In the genomic region with DNA sequence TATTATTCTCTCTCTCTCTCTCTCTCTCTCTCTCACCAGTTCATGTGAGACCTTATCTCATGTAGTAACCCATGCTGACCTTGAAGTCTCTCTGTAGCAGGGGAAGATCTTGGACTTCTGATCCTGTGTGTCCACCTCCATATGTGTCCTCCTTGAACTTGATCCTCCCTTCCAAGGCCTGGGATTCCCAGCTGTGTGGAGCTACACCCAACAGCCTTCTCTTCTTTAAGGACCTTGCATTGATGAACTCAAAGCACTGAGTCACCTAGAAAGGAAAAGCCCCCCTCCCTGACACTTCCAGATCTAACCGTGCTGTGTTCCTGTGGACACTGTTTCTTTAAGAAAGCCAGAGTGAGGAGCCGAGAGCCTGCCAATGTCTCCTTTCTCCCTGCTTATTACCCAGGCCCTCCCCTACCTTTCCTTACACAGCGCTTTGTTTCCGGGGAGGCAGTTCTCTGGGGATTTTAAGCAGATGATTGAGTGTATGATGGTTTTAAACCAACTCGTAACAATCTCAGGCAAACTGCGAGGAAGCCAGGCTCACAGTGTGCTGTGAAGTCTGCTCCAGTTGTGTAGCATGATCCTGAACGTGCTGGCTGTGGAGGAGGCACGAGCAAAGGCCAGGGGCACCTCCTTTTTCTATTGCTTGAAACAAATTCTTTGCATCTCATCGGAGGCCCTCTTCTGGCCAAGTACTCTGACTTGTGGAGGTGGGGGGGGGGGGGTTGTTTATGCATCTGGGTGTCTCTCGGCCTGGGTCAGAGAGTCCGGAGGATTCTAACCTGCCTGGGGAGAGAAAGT, we compare ENCODE assay signal across 8 mouse cellular contexts.
A peak's percentile ranks its signal among the peaks of the same experiment; 100 is the strongest.
DNase-seq lines count a peak whose midpoint lies in the region; ATAC-seq lines count a peak whose summit lies in the region.

No protein-coding gene starts in this region.

- 0 out of 2 replicates have a peak overlapping the region, but pooled peaks have one; percentile 8 for H3K4me3 ChIP-seq in embryonic facial prominence, embryonic 13.5 days
- H3K4me3 ChIP-seq in hindbrain, embryonic 10.5 days = peak overlapping the region; percentile 11; the same call in 1 of the 2 replicates
- peak overlapping the region; percentile 13; the same call in 1 of the 2 replicates for H3K4me3 ChIP-seq in midbrain, embryonic 15.5 days

- H3K4me2 ChIP-seq in embryonic facial prominence, embryonic 13.5 days = peak overlapping the region; percentile 22
- peak overlapping the region; percentile 39 for H3K4me2 ChIP-seq in midbrain, embryonic 15.5 days

- peak overlapping the region; percentile 44; the same call in 1 of the 2 replicates for H3K9ac ChIP-seq in embryonic facial prominence, embryonic 13.5 days
- H3K9ac ChIP-seq in midbrain, embryonic 15.5 days = no peak overlapping the region

- peaks cover 3% of the 10 kb centered on the region; the same call in 1 of the 2 replicates for H3K9me3 ChIP-seq in embryonic facial prominence, embryonic 13.5 days
- H3K9me3 ChIP-seq in hindbrain, embryonic 10.5 days = no peaks in the 10 kb centered on the region
- H3K9me3 ChIP-seq in midbrain, embryonic 15.5 days = no peaks in the 10 kb centered on the region

- H3K36me3 ChIP-seq in embryonic facial prominence, embryonic 13.5 days = peaks cover 5% of the 10 kb centered on the region; the same call in 1 of the 2 replicates
- peaks cover 5% of the 10 kb centered on the region; the same call in 1 of the 2 replicates for H3K36me3 ChIP-seq in hindbrain, embryonic 10.5 days
- no peaks in the 10 kb centered on the region for H3K36me3 ChIP-seq in midbrain, embryonic 15.5 days (replicated peaks)

- no peaks in the 10 kb centered on the region for H3K27me3 ChIP-seq in embryonic facial prominence, embryonic 13.5 days
- peaks cover 8% of the 10 kb centered on the region for H3K27me3 ChIP-seq in hindbrain, embryonic 10.5 days (ENCODE audit: insufficient read depth, poor library complexity, severe bottlenecking)
- H3K27me3 ChIP-seq in midbrain, embryonic 15.5 days (replicated peaks) = no peaks in the 10 kb centered on the region

- ATAC-seq in embryonic facial prominence, embryonic 13.5 days (ENCODE audit: insufficient number of reproducible peaks, insufficient read depth, low FRiP score, low TSS enrichment, low read depth) = no peak
- ATAC-seq in midbrain, embryonic 15.5 days (replicated peaks) = peak; percentile 83
- no peak for ATAC-seq in inflammation-experienced regulatory T-cells, adult 6 months

- peak; percentile 24 to 47 for DNase-seq in kidney, postnatal 4 days
- DNase-seq in kidney, postnatal 10 days = no peak
- peak; percentile 27 for DNase-seq in hindbrain, embryonic 10.5 days (ENCODE audit: low spot score)
- DNase-seq in gastrocnemius, postnatal 4 days (ENCODE audit: low spot score in 2 of 2) = no peak
- no peak for DNase-seq in left cerebral cortex, adult 8-10 months (ENCODE audit: low spot score in 2 of 2)

- 10% methylated on average over 11 of the region's 11 CpGs for WGBS in embryonic facial prominence, embryonic 13.5 days
- WGBS in hindbrain, embryonic 10.5 days = 18% methylated on average over 11 of the region's 11 CpGs
- WGBS in midbrain, embryonic 15.5 days = 6% methylated on average over 11 of the region's 11 CpGs

- peaks cover 33% of the 10 kb centered on the region for H3K4me1 ChIP-seq in embryonic facial prominence, embryonic 13.5 days
- peaks cover 57% of the 10 kb centered on the region for H3K4me1 ChIP-seq in hindbrain, embryonic 10.5 days (replicated peaks)
- peaks cover 17% of the 10 kb centered on the region for H3K4me1 ChIP-seq in midbrain, embryonic 15.5 days

- H3K27ac ChIP-seq in embryonic facial prominence, embryonic 13.5 days = peak overlapping the region; percentile 78
- H3K27ac ChIP-seq in hindbrain, embryonic 10.5 days = peak overlapping the region; percentile 82
- peak overlapping the region; percentile 55; the same call in 1 of the 2 replicates for H3K27ac ChIP-seq in midbrain, embryonic 15.5 days

Comparison
In these comparisons a context has a peak if more than half of its experiments do, and no peak if none do; other contexts are left out.
1. DNase-seq: peak in kidney, postnatal 4 days (2 of 2) and hindbrain, embryonic 10.5 days (single experiment); none in kidney, postnatal 10 days (single experiment), gastrocnemius, postnatal 4 days (0 of 2) and left cerebral cortex, adult 8-10 months (0 of 2).
2. Peak in every context shown above with its lines, with median percentiles within 50 percentile points of each other: H3K27ac ChIP-seq and H3K4me3 ChIP-seq.